Mouse (Mus musculus): ENCODE measurements around the gene Thrb. TPM values are rescaled to one million over a fixed set of nuclear protein-coding genes. Genes with fewer than 3 reads are reported as not detected.
"Not testable (repeated sequence)": the region's sequence is repeated elsewhere in the genome, so short reads cannot be mapped to it uniquely, and the experiment has no call there.

Thrb gene
- total and polyA plus RNA-seq, 2 experiments from 2014 or later: 2.1 to 8.9 TPM

- H3K4me1 ChIP-seq (ENCODE audit: insufficient read depth, low read length): no peaks in the 10 kb centered on the region
- H3K36me3 ChIP-seq (ENCODE audit: insufficient read depth, low read length): no peaks in the 10 kb centered on the region
- no peak for DNase-seq (ENCODE audit: low spot score)
- H3K9ac ChIP-seq (replicated peaks; ENCODE audit: low read length, poor library complexity, severe bottlenecking): no peak overlapping the region
- 76% methylated on average over 8 of the region's 8 CpGs for WGBS
- no peak overlapping the region for H3K4me3 ChIP-seq (ENCODE audit: low read depth, low read length)
- no peak for ATAC-seq (ENCODE audit: low FRiP score)
- no peak overlapping the region for H3K4me2 ChIP-seq (ENCODE audit: low read depth, low read length, poor library complexity, severe bottlenecking)
- H3K27me3 ChIP-seq (ENCODE audit: insufficient read depth, low read length): no peaks in the 10 kb centered on the region
- no peak overlapping the region for H3K27ac ChIP-seq (ENCODE audit: low read depth, low read length)
- no peak for TF ChIP-seq CTCF (IDR thresholded peaks at IDR 0.05)
- H3K9me3 ChIP-seq (ENCODE audit: low read length): no peaks in the 10 kb centered on the region
Observed at GRCm38 (mm10) chr14:17922807-17923704, 263.0 kb downstream of the Thrb start.

- no peaks in the 10 kb centered on the region for H3K36me3 ChIP-seq (ENCODE audit: insufficient read depth, low read length)
- H3K4me2 ChIP-seq (ENCODE audit: low read depth, low read length, poor library complexity, severe bottlenecking): no peak overlapping the region
- TF ChIP-seq CTCF (IDR thresholded peaks at IDR 0.05): peak; percentile 67
- H3K4me1 ChIP-seq (ENCODE audit: insufficient read depth, low read length): no peaks in the 10 kb centered on the region
- no peak overlapping the region for H3K9ac ChIP-seq (replicated peaks; ENCODE audit: low read length, poor library complexity, severe bottlenecking)
- H3K27ac ChIP-seq (ENCODE audit: low read depth, low read length): no peak overlapping the region
- 36% methylated on average over 1 of the region's 1 CpGs for WGBS
- peak; percentile 35; the same call in 1 of the 2 replicates for ATAC-seq (ENCODE audit: low FRiP score)
- no peaks in the 10 kb centered on the region for H3K9me3 ChIP-seq (ENCODE audit: low read length)
- DNase-seq (ENCODE audit: low spot score): peak; percentile 49
- no peaks in the 10 kb centered on the region for H3K27me3 ChIP-seq (ENCODE audit: insufficient read depth, low read length)
- H3K4me3 ChIP-seq (ENCODE audit: low read depth, low read length): no peak overlapping the region
Observed at GRCm38 (mm10) chr14:17927469-17927868, 267.4 kb downstream of the Thrb start.

GRCm38 (mm10) chr14:17929585-17929984, 269.5 kb downstream of the Thrb start:
- no peak for DNase-seq (ENCODE audit: low spot score)
- Histone ChIP-seq H3K27ac (ENCODE audit: low read depth, low read length) (no peak overlapping the region), H3K27me3 (ENCODE audit: insufficient read depth, low read length) (no peaks in the 10 kb centered on the region), H3K4me3 (ENCODE audit: low read depth, low read length) (no peak overlapping the region), H3K36me3 (ENCODE audit: insufficient read depth, low read length) (no peaks in the 10 kb centered on the region), H3K9ac (replicated peaks; ENCODE audit: low read length, poor library complexity, severe bottlenecking) (no peak overlapping the region), H3K9me3 (ENCODE audit: low read length) (no peaks in the 10 kb centered on the region), H3K4me2 (ENCODE audit: low read depth, low read length, poor library complexity, severe bottlenecking) (no peak overlapping the region), H3K4me1 (ENCODE audit: insufficient read depth, low read length) (no peaks in the 10 kb centered on the region)
- WGBS: 73% methylated on average over 5 of the region's 5 CpGs
- peak; percentile 39 for TF ChIP-seq CTCF (IDR thresholded peaks at IDR 0.05)
- no peak for ATAC-seq (ENCODE audit: low FRiP score)

GRCm38 (mm10) chr14:17933475-17933874, 273.4 kb downstream of the Thrb start:
- no peaks in the 10 kb centered on the region for H3K27me3 ChIP-seq (ENCODE audit: insufficient read depth, low read length)
- ATAC-seq (ENCODE audit: low FRiP score) (no peak), DNase-seq (ENCODE audit: low spot score) (no peak)
- WGBS: 78% methylated on average over 2 of the region's 2 CpGs
- H3K27ac ChIP-seq (ENCODE audit: low read depth, low read length): no peak overlapping the region
- no peak overlapping the region for H3K4me2 ChIP-seq (ENCODE audit: low read depth, low read length, poor library complexity, severe bottlenecking)
- H3K4me3 ChIP-seq (ENCODE audit: low read depth, low read length): no peak overlapping the region
- no peak for TF ChIP-seq CTCF (IDR thresholded peaks at IDR 0.05)
- no peak overlapping the region for H3K9ac ChIP-seq (replicated peaks; ENCODE audit: low read length, poor library complexity, severe bottlenecking)
- H3K9me3 ChIP-seq (ENCODE audit: low read length): no peaks in the 10 kb centered on the region
- no peaks in the 10 kb centered on the region for H3K36me3 ChIP-seq (ENCODE audit: insufficient read depth, low read length)
- no peaks in the 10 kb centered on the region for H3K4me1 ChIP-seq (ENCODE audit: insufficient read depth, low read length)

GRCm38 (mm10) chr14:17934779-17935178, 274.7 kb downstream of the Thrb start:
- not testable (repeated sequence) for H3K4me1 ChIP-seq (ENCODE audit: insufficient read depth, low read length); H3K4me2 ChIP-seq (ENCODE audit: low read depth, low read length, poor library complexity, severe bottlenecking); H3K27me3 ChIP-seq (ENCODE audit: insufficient read depth, low read length); H3K9me3 ChIP-seq (ENCODE audit: low read length); H3K9ac ChIP-seq (replicated peaks; ENCODE audit: low read length, poor library complexity, severe bottlenecking); H3K4me3 ChIP-seq (ENCODE audit: low read depth, low read length); H3K27ac ChIP-seq (ENCODE audit: low read depth, low read length); H3K36me3 ChIP-seq (ENCODE audit: insufficient read depth, low read length); DNase-seq (ENCODE audit: low spot score); ATAC-seq (ENCODE audit: low FRiP score)
- 82% methylated on average over 4 of the region's 4 CpGs for whole genome bisulfite sequencing

GRCm38 (mm10) chr14:17954038-17954437, 294.0 kb downstream of the Thrb start:
- Histone ChIP-seq H3K27me3 (ENCODE audit: insufficient read depth, low read length) (no peaks in the 10 kb centered on the region), H3K27ac (ENCODE audit: low read depth, low read length) (no peak overlapping the region), H3K9ac (replicated peaks; ENCODE audit: low read length, poor library complexity, severe bottlenecking) (no peak overlapping the region), H3K9me3 (ENCODE audit: low read length) (no peaks in the 10 kb centered on the region), H3K36me3 (ENCODE audit: insufficient read depth, low read length) (no peaks in the 10 kb centered on the region), H3K4me2 (ENCODE audit: low read depth, low read length, poor library complexity, severe bottlenecking) (no peak overlapping the region), H3K4me3 (ENCODE audit: low read depth, low read length) (no peak overlapping the region), H3K4me1 (ENCODE audit: insufficient read depth, low read length) (no peaks in the 10 kb centered on the region)
- ATAC-seq (ENCODE audit: low FRiP score) (no peak), DNase-seq (ENCODE audit: low spot score) (no peak)
- WGBS: 83% methylated on average over 2 of the region's 2 CpGs
- no peak for TF ChIP-seq CTCF (IDR thresholded peaks at IDR 0.05)
